Mouse (Mus musculus): ENCODE measurements around the gene Btbd16.

- no peak for TF ChIP-seq CTCF (IDR thresholded peaks at IDR 0.05; ENCODE audit: low read depth, low read length)
- no peak for TF ChIP-seq GATA2 (IDR thresholded peaks at IDR 0.05; ENCODE audit: borderline replicate concordance, low read depth, low read length)
- no peak for TF ChIP-seq POLR2AphosphoS5 (IDR thresholded peaks at IDR 0.05; ENCODE audit: insufficient replicate concordance, low read depth, low read length)
- no peak for TF ChIP-seq TAL1 (conservative IDR thresholded peaks at IDR 0.05; ENCODE audit: low read depth, low read length)
- no peak for TF ChIP-seq GATA1 (IDR thresholded peaks at IDR 0.05; ENCODE audit: borderline replicate concordance, low read length)
These were observed 19.8 kb downstream of the Btbd16 start for GRCm38 (mm10) chr7:130793671-130794070.
